Mouse (Mus musculus) spleen, postnatal 36 days (tissue): ENCODE results near the gene Tcea3.

Source experiments
- DNase-seq, 2 experiments: peaks; one replicate each; pipeline ENCODE4 v3.0.0; 2022; ENCODE audit warnings: low spot score in 2 of 2, mixed read lengths in 1 of 2

The Tcea3 gene

GRCm38 (mm10) chr4:136239111-136239510 lies 8.4 kb upstream of the Tcea3 start:
- DNase-seq, result no peak

- peak; percentile 72 to 74 for DNase-seq
These were observed 7.9 kb upstream of the Tcea3 start for GRCm38 (mm10) chr4:136239622-136240021.

DNA sequence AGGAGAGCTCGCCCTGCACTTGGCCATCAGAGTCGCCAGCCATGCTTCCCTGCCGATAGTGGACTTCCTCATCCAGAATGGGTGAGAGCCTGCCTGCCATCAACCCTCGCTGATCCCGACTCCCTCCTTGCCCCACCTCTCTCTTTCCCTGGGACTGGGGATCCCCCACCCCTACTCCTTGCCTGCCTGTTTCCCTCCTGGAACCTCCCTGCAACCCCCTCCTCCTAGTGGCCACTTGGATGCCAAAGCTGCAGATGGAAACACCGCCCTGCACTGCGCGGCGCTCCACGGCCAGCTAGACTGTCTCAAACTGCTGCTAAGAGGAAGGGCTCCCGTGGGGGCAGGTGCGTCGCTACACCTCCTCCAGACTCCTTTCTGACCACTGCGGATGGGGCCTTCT lies 7.4 kb upstream of the Tcea3 start:
- no peak for DNase-seq

DNA sequence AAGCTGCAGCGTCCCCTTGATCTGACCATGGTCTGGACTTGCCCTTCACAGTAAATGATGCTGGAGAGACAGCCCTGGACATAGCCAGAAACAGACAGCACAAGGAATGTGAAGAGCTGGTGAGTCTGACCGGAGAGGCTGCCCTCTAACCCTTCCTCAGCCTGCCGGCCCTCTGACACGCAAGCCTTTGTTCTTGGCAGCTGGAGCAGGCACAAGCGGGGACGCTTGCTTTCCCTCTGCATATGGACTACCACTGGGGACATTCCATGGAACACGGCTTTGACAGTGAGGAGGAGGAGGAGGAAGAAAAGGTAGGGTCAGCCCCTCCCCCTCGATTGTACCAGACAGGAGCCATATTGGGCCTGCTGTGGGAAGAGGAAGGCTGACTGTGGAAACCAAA lies 6.6 kb upstream of the Tcea3 start:
- no peak for DNase-seq

DNA sequence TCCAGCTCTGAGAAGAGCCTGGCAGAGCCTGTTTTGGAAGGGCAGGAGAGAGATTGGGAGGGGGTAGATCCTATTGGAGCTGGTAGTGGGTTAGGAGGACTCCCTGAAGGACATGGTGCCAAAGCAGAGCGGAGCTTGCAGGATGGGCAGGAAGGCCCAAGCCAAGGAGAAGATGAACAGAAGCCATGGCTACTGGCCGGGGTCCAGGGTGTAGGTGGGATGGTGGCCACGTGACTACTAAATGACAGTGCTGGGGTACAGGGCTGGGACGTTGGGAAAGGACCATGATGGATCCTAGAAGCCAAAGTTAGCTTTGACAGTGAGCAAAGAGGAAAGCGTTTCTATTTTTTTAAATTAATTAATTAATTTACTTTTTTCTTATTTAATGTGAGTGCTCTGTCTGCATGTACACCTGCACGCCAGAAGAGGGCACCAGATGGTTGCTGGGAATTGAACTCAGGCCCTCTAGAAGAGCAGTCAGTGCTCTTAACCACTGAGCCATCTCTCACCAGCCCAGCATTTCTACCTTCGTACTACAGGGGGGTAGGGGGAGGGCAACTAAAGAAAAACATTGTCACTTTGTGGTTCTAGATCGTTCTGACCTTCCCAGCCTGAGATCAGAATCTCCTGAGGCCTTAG lies 5.3 kb upstream of the Tcea3 start:
- DNase-seq, result no peak

DNA sequence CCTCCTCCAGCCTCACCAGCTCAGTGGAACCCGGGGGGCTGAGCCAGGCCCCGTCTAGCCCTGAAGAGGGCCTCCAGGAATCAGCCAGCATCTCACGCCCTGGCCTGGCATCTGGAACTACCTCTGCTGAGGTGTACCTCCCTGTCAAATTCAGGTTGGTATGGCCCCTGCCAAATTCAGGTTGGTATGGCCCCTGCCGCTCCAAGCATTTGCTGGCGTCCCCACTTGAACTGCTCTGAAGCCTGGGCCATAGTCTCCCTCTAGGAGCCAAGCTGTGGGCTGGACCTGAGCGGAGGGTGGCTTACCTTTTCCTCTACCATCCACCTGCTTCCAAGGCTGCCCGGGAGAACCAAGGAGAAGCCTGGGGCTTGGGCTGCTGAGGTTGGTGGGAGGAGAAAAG lies 4.8 kb upstream of the Tcea3 start:
- DNase-seq, result no peak

- DNase-seq, result no peak
These were observed 3.3 kb upstream of the Tcea3 start for GRCm38 (mm10) chr4:136244208-136244607.

GRCm38 (mm10) chr4:136245681-136246080 lies 1.8 kb upstream of the Tcea3 start:
- DNase-seq, result no peak

GRCm38 (mm10) chr4:136246568-136246969 lies 960 bp upstream of the Tcea3 start:
- no peak for DNase-seq

- DNase-seq, result no peak
These were observed 172 bp upstream of the Tcea3 start for GRCm38 (mm10) chr4:136247386-136247728.

- no peak for DNase-seq
These were observed 1.2 kb downstream of the Tcea3 start for GRCm38 (mm10) chr4:136248464-136249331.

DNA sequence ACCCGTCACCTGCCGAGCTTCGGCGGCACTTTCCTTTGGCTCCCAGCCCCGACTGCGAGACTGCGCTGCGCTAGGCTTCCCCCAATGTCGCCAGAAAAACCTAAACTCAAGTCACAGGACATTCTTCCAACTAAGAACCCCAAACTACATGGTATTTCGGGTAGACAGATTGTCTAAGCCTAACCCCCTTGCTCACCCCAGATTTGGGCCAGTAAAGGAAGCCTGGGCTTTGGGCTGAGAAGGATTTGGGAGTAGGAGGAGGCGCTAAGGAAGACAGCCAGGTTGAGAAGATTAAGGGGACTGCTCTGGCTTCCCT lies 1.8 kb downstream of the Tcea3 start:
- no peak for DNase-seq

GRCm38 (mm10) chr4:136249780-136250179 lies 2.3 kb downstream of the Tcea3 start:
- no peak for DNase-seq

DNA sequence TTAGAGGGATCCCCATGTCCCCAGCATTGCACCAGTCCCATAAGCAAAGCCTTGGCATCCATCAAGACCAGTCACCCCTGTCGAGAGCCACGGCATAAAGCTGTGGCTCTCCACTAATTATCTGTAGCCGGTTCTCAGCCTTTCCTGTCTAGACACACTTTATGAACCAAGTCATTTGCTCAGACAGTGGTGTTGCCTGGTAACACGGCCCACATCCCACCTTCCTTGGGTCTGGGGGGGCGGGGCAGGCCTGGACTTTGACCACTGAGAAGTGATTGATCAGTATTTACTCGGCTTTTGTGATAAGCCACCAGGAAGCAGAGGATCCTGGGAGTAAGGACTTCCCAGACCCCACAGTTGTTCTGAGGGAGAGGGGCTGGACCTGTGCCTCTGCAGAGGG lies 8.4 kb downstream of the Tcea3 start:
- DNase-seq, result no peak

DNA sequence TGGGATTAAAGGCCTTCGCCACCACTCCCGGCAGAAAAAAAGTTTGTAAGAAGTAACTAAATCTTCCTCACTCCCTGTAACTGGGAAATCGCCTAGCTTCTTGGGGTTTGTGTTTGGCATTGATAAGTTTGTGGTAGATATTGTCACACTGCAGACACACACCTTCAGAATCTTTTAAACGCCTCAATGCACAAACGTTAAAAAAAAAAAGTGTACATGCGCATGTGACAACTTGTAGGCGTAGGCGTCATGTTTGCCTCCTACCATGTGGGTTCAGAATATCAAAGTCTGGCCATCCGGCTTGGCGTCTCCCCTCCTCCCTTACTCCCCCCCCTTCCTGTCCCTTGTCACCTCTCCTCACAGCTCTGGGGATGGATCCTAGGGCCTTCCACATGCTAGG lies 9.2 kb downstream of the Tcea3 start:
- no peak for DNase-seq

GRCm38 (mm10) chr4:136259916-136260315 lies 12.4 kb downstream of the Tcea3 start:
- no peak for DNase-seq

- peak; percentile 62 to 67 for DNase-seq
These were observed 13.1 kb downstream of the Tcea3 start for GRCm38 (mm10) chr4:136260491-136261180.

DNA sequence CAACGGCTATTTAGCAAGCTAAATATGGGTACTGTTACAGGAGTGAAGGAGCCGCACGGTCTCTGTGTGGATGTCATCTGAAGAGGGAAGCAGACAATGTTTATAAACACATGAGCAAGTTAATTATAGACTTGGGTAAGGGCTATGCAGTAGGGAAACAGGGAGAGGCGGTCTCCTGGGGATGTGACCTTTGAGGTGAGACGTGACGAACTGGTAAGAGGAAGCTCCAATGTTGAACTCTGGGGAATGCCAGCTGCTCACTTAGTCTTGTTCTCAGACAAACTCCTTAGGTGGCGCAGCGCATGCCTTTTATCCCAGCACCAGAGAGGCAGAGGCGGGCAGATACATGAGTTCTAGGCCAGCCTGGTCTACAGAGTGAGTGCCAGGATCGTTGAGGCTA lies 14.4 kb downstream of the Tcea3 start:
- peak; percentile 29 to 32 for DNase-seq

DNA sequence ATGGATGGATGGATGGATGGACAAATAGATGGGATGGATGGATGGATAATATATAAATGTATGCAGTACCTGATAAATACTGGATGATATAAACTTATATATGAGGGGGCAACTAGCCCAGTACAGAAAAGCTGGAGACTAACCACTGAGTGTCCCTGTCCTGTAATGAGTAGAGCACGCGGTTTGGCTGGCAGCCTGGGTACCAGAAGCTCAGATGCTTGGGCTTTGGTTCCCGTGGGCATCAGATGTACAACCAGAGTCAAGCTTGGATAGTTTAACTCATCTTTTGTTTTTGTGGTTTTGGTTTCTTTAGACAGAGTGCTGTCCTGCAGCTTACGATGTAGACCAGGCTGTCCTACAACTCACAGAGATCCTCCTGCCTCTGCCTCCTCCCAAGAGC lies 16.0 kb downstream of the Tcea3 start:
- DNase-seq, result no peak

DNA sequence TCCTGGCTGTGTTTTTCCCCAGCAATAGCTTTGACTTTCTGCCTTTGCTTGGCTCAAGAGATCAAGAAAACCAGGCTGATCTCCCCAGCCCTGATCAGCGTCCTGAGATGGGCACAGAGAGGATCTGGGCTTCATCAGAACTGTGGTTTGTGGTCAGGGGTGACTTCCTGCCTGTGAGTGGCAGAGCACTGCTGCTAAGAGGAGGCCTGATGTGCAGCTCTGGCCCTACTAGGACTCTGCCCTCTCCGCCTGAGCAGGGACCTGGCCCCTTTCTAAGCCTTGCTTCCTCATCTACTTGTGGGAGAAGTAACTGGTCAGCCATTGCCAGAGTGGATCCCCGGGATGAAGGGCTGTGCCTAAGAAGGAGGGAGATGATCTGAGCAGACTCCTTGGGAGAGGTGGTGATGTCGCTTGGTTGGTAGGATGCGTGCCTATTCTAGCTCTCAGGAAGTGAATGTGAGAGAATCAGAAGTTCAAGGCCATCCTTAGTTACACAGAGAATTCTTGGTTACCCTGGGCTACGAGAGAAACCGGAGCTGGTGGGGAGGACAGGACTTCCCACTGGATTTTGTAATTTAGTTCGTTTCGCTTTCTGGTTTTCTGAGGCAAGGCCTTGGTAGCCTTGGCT lies 19.3 kb downstream of the Tcea3 start:
- peak; percentile 86 to 88 for DNase-seq

DNA sequence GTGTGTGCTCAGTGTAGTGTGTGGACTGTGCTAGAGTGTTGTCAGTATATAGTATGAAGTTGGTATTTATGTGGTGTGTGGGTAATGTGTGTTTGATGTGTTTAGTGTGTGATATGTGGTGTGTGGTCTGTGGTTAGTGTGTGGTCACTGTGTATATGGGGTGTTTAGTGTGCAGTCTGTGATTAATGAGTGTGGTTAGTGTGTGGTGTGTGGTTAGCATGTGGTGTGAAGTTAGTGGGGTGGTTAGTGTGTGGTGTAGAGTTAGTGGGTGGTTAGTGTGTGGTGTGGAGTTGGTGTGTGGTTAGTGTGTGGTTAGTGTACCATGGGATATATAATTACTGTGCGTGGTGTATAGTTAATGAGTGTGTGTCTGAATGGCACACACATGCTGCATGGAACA lies 21.4 kb downstream of the Tcea3 start:
- DNase-seq, result no peak

DNA sequence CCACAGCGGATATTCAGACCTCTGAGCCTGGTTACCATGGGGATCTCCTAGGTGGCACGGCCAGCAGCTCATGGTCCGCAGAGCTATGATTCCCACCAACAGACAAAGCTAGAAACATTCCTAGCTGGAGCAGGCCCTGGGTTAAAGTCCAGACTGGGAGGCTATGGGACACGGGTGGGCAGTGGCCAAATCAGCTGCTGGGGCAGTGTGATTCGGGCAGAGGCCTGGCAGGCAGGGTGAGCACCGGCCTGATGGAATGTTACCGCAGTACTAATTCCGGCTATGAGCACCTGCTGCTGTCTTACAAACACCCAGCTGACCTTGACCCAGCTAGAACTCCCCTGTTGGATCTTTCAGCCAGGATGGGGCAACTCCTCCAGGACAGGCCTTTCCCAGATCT lies 23.1 kb downstream of the Tcea3 start:
- DNase-seq, result no peak

- no peak for DNase-seq
These were observed 33.6 kb downstream of the Tcea3 start for GRCm38 (mm10) chr4:136281097-136281496.
